Mouse (Mus musculus) megakaryocyte-erythroid progenitor cell, adult 5 weeks (primary cell): ENCODE results near the gene Rgs7bp. TPM values are rescaled to one million over a fixed set of nuclear protein-coding genes. Genes with fewer than 3 reads are reported as not detected.

Experiments used
- polyA plus RNA-seq: library from polyadenylated mRNA; stranded (reverse); fragments of >175 nt; gene quantifications from 2 replicates; pipeline ENCODE4 v1.2.3, GENCODE M21; 2012

The Rgs7bp gene
- 0.15 and 0.27 TPM in 2 replicates for polyA plus RNA-seq

DNA sequence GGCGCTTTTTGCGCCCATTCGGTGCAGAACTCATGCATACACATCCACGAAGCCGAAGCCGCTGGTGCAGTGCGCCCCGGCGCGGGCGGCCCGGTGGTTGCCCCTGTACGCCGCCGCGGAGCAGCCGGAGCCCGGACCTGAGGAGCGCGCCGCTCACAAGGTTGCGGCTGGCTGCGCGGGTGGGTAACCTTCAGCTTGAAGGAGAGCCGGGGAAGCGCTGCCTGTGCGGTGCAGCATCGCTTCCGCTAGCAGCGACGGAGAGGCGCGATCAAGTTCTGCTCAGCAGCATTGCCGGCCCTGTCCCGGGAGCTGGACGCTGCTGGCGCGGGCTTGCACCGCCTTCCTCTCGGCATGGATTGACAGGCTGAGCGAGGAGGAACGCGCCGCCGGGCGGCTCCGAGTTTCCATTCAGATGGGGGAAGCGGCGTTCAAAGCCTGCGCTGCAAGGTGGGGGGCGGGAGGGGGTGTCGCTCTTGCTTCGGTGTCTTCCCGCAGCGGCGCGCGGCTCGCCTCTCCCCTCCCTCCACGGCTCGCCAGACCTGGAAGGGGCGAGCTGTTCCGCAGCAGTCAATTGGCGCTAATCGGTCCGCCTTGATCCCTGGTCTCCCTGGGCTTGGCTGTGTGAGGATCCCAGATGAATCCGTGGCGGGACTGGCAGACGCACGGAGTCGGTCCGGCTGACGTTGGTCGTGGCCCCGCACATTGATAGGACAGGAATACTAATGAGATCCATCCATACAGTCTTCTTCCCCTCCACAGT lies at the start of gene Rgs7bp:
TSS of gene Rgs7bp (minus strand) at position 750 of the 760 bp plus-strand sequence.

GRCm38 (mm10) chr13:105081862-105082261 lies 27.1 kb upstream of the Rgs7bp start, which contains the start of gene 4933425L06Rik:
Gene 4933425L06Rik (plus strand): TSS chr13:105082122.

Other genes starting within 250 kb of the Rgs7bp start
- 3.6 and 5.2 TPM in 2 replicates for gene Cwc27, start 237.8 kb downstream of the Rgs7bp start, polyA plus RNA-seq
- gene Shisal2b, start 191.0 kb downstream of the Rgs7bp start, polyA plus RNA-seq, result not detected in 2 replicates
- gene 4933425L06Rik, start 27.2 kb upstream of the Rgs7bp start, polyA plus RNA-seq, result not detected in 2 replicates
- gene Rnf180, start 239.9 kb upstream of the Rgs7bp start, polyA plus RNA-seq, result 1.1 and 2.3 TPM in 2 replicates